Mouse (Mus musculus) lung, embryonic 16.5 days (tissue): ENCODE measurements around the gene Gng2. TPM values are rescaled to one million over a fixed set of nuclear protein-coding genes. Genes with fewer than 3 reads are reported as not detected.
"Not testable (repeated sequence)": the region's sequence is repeated elsewhere in the genome, so short reads cannot be mapped to it uniquely, and the experiment has no call there.

ENCODE experiments used
- ATAC-seq: fragments of 200-750 bp; cut with Nextera tagmentation; 2 replicates; pipeline ENCODE4 v1.8.0; 2017; ENCODE audit warnings: low read depth, mild to moderate bottlenecking, moderate library complexity
- H3K27ac ChIP-seq: fragments of 300-500 bp; sonication (generic); 2 replicates; pipeline ENCODE4 v1.5.1; 2014; ENCODE audit warnings: mild to moderate bottlenecking, control low read depth, low read length
- H3K27me3 ChIP-seq: fragments of 300-500 bp; sonication (generic); 2 replicates; pipeline ENCODE4 v1.6.1; 2014; ENCODE audit warnings: low read depth, low read length, mixed read lengths; ENCODE audit not compliant: control insufficient read depth, insufficient read depth
- H3K36me3 ChIP-seq: fragments of 300-500 bp; sonication (generic); 2 replicates; pipeline ENCODE4 v1.6.1; 2014; ENCODE audit warnings: low read length; ENCODE audit not compliant: control insufficient read depth, insufficient read depth
- H3K4me1 ChIP-seq: fragments of 300-500 bp; sonication (generic); replicated peaks from 2 replicates; pipeline ENCODE4 v1.6.1; 2014; ENCODE audit warnings: low read length, mixed read lengths; ENCODE audit not compliant: control insufficient read depth, insufficient read depth
- H3K4me2 ChIP-seq: fragments of 300-500 bp; sonication (generic); 2 replicates; pipeline ENCODE4 v1.6.1; 2014; ENCODE audit warnings: low read depth, low read length, control low read depth
- H3K4me3 ChIP-seq: fragments of 300-500 bp; sonication (generic); 2 replicates; pipeline ENCODE4 v1.5.1; 2014; ENCODE audit warnings: mild to moderate bottlenecking, low read length, control low read depth
- H3K9ac ChIP-seq: fragments of 300-500 bp; sonication (generic); 2 replicates; pipeline ENCODE4 v1.6.1; 2014; ENCODE audit warnings: low read length, control low read depth
- H3K9me3 ChIP-seq: fragments of 300-500 bp; sonication (generic); 2 replicates; pipeline ENCODE4 v1.6.1; 2016; ENCODE audit warnings: low read length; ENCODE audit not compliant: control insufficient read depth
- WGBS: fragments of 180-500 bp; shearing (Covaris S2); extraction: QIAGEN DNeasy Blood & Tissue Kit; methylation state at CpG from one replicate; pipeline ENCODE4 v1.1.7; 2014; 5-methylcytosine and 5-hydroxymethylcytosine counted together
- polyA plus RNA-seq: library from polyadenylated mRNA; unstranded; fragments of >200 nt; fragmentation: Nextera tagmentation; extraction: Ambion mirVana; gene quantifications from 2 replicates; pipeline ENCODE4 v1.2.1, GENCODE M21; 2015

Gng2 gene
- polyA plus RNA-seq, 1 experiment from 2014 or later: 69.7 TPM

GRCm38 (mm10) chr14:19904031-19904430 is 73.4 kb downstream of the Gng2 start:
- no peak overlapping the region for H3K27ac ChIP-seq
- WGBS: 54% methylated on average over 5 of the region's 5 CpGs

GRCm38 (mm10) chr14:19900492-19900891 is 76.9 kb downstream of the Gng2 start:
- no peak for ATAC-seq
- Histone ChIP-seq H3K27ac (no peak overlapping the region), H3K4me3 (no peak overlapping the region), H3K4me2 (no peak overlapping the region), H3K4me1 (peaks cover 2% of the 10 kb centered on the region; the same call in 1 of the 2 replicates), H3K9ac (no peak overlapping the region), H3K9me3 (no peaks in the 10 kb centered on the region), H3K27me3 (no peaks in the 10 kb centered on the region), H3K36me3 (no peaks in the 10 kb centered on the region)
- 80% methylated on average over 4 of the region's 4 CpGs for WGBS

More at GRCm38 (mm10) chr14:19904031-19904430, 73.4 kb downstream of the Gng2 start:
- Histone ChIP-seq H3K4me3 (no peak overlapping the region), H3K4me2 (no peak overlapping the region), H3K9me3 (no peaks in the 10 kb centered on the region), H3K4me1 (peaks cover 9% of the 10 kb centered on the region), H3K36me3 (no peaks in the 10 kb centered on the region), H3K27me3 (no peaks in the 10 kb centered on the region), H3K9ac (no peak overlapping the region)
- ATAC-seq: no peak

GRCm38 (mm10) chr14:19887569-19887968 is 89.9 kb downstream of the Gng2 start:
- no peak overlapping the region for H3K27ac ChIP-seq
- no peak overlapping the region for H3K4me2 ChIP-seq
- ATAC-seq: no peak
- no peaks in the 10 kb centered on the region for H3K9me3 ChIP-seq
- H3K4me3 ChIP-seq: no peak overlapping the region
- no peaks in the 10 kb centered on the region for H3K27me3 ChIP-seq
- WGBS: 95% methylated on average over 5 of the region's 5 CpGs
- H3K4me1 ChIP-seq: no peaks in the 10 kb centered on the region
- no peaks in the 10 kb centered on the region for H3K36me3 ChIP-seq
- no peak overlapping the region for H3K9ac ChIP-seq

- WGBS: 88% methylated on average over 1 of the region's 1 CpGs
- not testable (repeated sequence) for H3K27ac ChIP-seq, H3K27me3 ChIP-seq, H3K9me3 ChIP-seq, ATAC-seq, H3K36me3 ChIP-seq, H3K4me2 ChIP-seq, H3K9ac ChIP-seq, H3K4me1 ChIP-seq, H3K4me3 ChIP-seq
Observed at GRCm38 (mm10) chr14:19884431-19884830, 93.0 kb downstream of the Gng2 start.

- H3K27ac ChIP-seq: no peak overlapping the region
- 58% methylated on average over 11 of the region's 11 CpGs for WGBS
- no peak for ATAC-seq
- H3K4me2 ChIP-seq: no peak overlapping the region
- no peaks in the 10 kb centered on the region for H3K9me3 ChIP-seq
- no peaks in the 10 kb centered on the region for H3K27me3 ChIP-seq
- H3K36me3 ChIP-seq: no peaks in the 10 kb centered on the region
- H3K9ac ChIP-seq: no peak overlapping the region
- no peaks in the 10 kb centered on the region for H3K4me1 ChIP-seq
- H3K4me3 ChIP-seq: no peak overlapping the region
Observed at GRCm38 (mm10) chr14:19874201-19874807, 103.1 kb downstream of the Gng2 start.

GRCm38 (mm10) chr14:19867286-19867935 is 110.0 kb downstream of the Gng2 start:
- 54% methylated on average over 5 of the region's 5 CpGs for WGBS
- Histone ChIP-seq H3K36me3 (no peaks in the 10 kb centered on the region), H3K27me3 (no peaks in the 10 kb centered on the region), H3K4me3 (no peak overlapping the region), H3K9ac (no peak overlapping the region), H3K27ac (no peak overlapping the region), H3K4me2 (no peak overlapping the region), H3K4me1 (peaks cover 3% of the 10 kb centered on the region; the same call in 1 of the 2 replicates), H3K9me3 (no peaks in the 10 kb centered on the region)
- ATAC-seq: peak; percentile 38; the same call in 1 of the 2 replicates

- H3K9ac ChIP-seq, H3K36me3 ChIP-seq, H3K4me2 ChIP-seq, H3K27me3 ChIP-seq, H3K9me3 ChIP-seq, H3K4me3 ChIP-seq, H3K4me1 ChIP-seq, ATAC-seq, H3K27ac ChIP-seq: not testable (repeated sequence)
- WGBS: 76% methylated on average over 9 of the region's 9 CpGs
Observed at GRCm38 (mm10) chr14:19865121-19865520, 112.3 kb downstream of the Gng2 start.

- no peaks in the 10 kb centered on the region; the same call in 1 of the 2 replicates for H3K9me3 ChIP-seq
- H3K4me3 ChIP-seq: no peak overlapping the region
- WGBS: 80% methylated on average over 8 of the region's 8 CpGs
- no peak overlapping the region for H3K9ac ChIP-seq
- H3K27ac ChIP-seq: no peak overlapping the region
- no peak overlapping the region for H3K4me2 ChIP-seq
- H3K27me3 ChIP-seq: no peaks in the 10 kb centered on the region
- 0 out of 2 replicates have a peak, but pooled peaks cover 3% of the 10 kb centered on the region for H3K4me1 ChIP-seq
- ATAC-seq: no peak
- no peaks in the 10 kb centered on the region for H3K36me3 ChIP-seq
Observed at GRCm38 (mm10) chr14:19861311-19862080, 115.9 kb downstream of the Gng2 start.

GRCm38 (mm10) chr14:19860281-19860680 is 117.1 kb downstream of the Gng2 start:
- Histone ChIP-seq H3K9me3 (no peaks in the 10 kb centered on the region; the same call in 1 of the 2 replicates), H3K9ac (no peak overlapping the region), H3K4me3 (no peak overlapping the region), H3K4me2 (no peak overlapping the region), H3K27ac (no peak overlapping the region), H3K4me1 (0 out of 2 replicates have a peak, but pooled peaks cover 3% of the 10 kb centered on the region), H3K36me3 (no peaks in the 10 kb centered on the region), H3K27me3 (no peaks in the 10 kb centered on the region)
- ATAC-seq: no peak
- 94% methylated on average over 4 of the region's 4 CpGs for WGBS
